Comparison of ENCODE assay signal across 17 mouse cellular contexts in genomic region chr1:181505367-181505766, GRCm38 (mm10). TPM values are rescaled to one million over a fixed set of nuclear protein-coding genes. Genes with fewer than 3 reads are reported as not detected.
DNase-seq lines count a peak whose midpoint lies in the region; ATAC-seq and TF ChIP-seq lines count a peak whose summit lies in the region.
"Had no signal": no experiment of that assay in that cellular context is flagged by ENCODE, and none has a peak within 500 bp of the region (broad histone marks: within the 10 kb centered on the region; RNA-seq: fewer than 3 reads in every experiment).

No protein-coding gene starts in this region.

- H3K27ac ChIP-seq in embryonic facial prominence, embryonic 14.5 days (replicated peaks; ENCODE audit: low read depth, low read length): no peak overlapping the region
- no peak overlapping the region for H3K27ac ChIP-seq in embryonic facial prominence, embryonic 10.5 days (replicated peaks)
- no peak overlapping the region for H3K27ac ChIP-seq in kidney, adult 2 months (ENCODE audit: insufficient read depth, low read depth, low read length)
- no peak overlapping the region for H3K27ac ChIP-seq in heart, embryonic 15.5 days
- no peak overlapping the region for H3K27ac ChIP-seq in forebrain, postnatal 0 days (ENCODE audit: low read depth, low read length)
- H3K27ac ChIP-seq: forebrain, embryonic 12.5 days; hindbrain, embryonic 15.5 days; liver, embryonic 15.5 days had no signal

- no peak overlapping the region for H3K4me2 ChIP-seq in embryonic facial prominence, embryonic 14.5 days (ENCODE audit: low read depth, low read length)
- no peak overlapping the region for H3K4me2 ChIP-seq in heart, embryonic 15.5 days
- H3K4me2 ChIP-seq in forebrain, postnatal 0 days (ENCODE audit: low read depth): no peak overlapping the region
- H3K4me2 ChIP-seq: forebrain, embryonic 12.5 days; hindbrain, embryonic 15.5 days; liver, embryonic 15.5 days had no signal

- H3K36me3 ChIP-seq in embryonic facial prominence, embryonic 14.5 days (ENCODE audit: control insufficient read depth, insufficient read depth, low read length): no peaks in the 10 kb centered on the region
- H3K36me3 ChIP-seq in embryonic facial prominence, embryonic 10.5 days (replicated peaks): no peaks in the 10 kb centered on the region
- H3K36me3 ChIP-seq in kidney, adult 2 months (ENCODE audit: control insufficient read depth, insufficient read depth, low read length): no peaks in the 10 kb centered on the region
- no peaks in the 10 kb centered on the region for H3K36me3 ChIP-seq in heart, embryonic 15.5 days
- H3K36me3 ChIP-seq in forebrain, postnatal 0 days (ENCODE audit: insufficient read depth): no peaks in the 10 kb centered on the region
- H3K36me3 ChIP-seq: forebrain, embryonic 12.5 days; hindbrain, embryonic 15.5 days; liver, embryonic 15.5 days had no signal

- TF ChIP-seq POLR2A in kidney, adult 2 months (IDR thresholded peaks at IDR 0.05; ENCODE audit: low read depth, low read length): no peak

- no peak for TF ChIP-seq CTCF in kidney, adult 2 months (conservative IDR thresholded peaks at IDR 0.05; ENCODE audit: insufficient read depth, insufficient read length, low read depth, low read length)
- TF ChIP-seq CTCF in forebrain, postnatal 0 days (IDR thresholded peaks at IDR 0.05; ENCODE audit: low read depth): no peak

- no peaks in the 10 kb centered on the region; the same call in 1 of the 2 replicates for H3K4me1 ChIP-seq in embryonic facial prominence, embryonic 14.5 days (ENCODE audit: control insufficient read depth, insufficient read depth, low read length)
- peaks cover 2% of the 10 kb centered on the region for H3K4me1 ChIP-seq in embryonic facial prominence, embryonic 10.5 days
- H3K4me1 ChIP-seq in kidney, adult 2 months (ENCODE audit: control insufficient read depth, insufficient read depth, low read length): no peaks in the 10 kb centered on the region
- H3K4me1 ChIP-seq in heart, embryonic 15.5 days (replicated peaks): no peaks in the 10 kb centered on the region
- no peaks in the 10 kb centered on the region for H3K4me1 ChIP-seq in forebrain, postnatal 0 days (ENCODE audit: insufficient read depth)
- H3K4me1 ChIP-seq: forebrain, embryonic 12.5 days; liver, embryonic 15.5 days had no signal

- no peaks in the 10 kb centered on the region for H3K27me3 ChIP-seq in embryonic facial prominence, embryonic 14.5 days (replicated peaks; ENCODE audit: control insufficient read depth, insufficient read depth, low read length)
- no peaks in the 10 kb centered on the region for H3K27me3 ChIP-seq in embryonic facial prominence, embryonic 10.5 days (replicated peaks; ENCODE audit: low read depth, poor library complexity, severe bottlenecking)
- H3K27me3 ChIP-seq in kidney, adult 2 months (replicated peaks; ENCODE audit: control insufficient read depth, insufficient read depth, low read length): no peaks in the 10 kb centered on the region
- H3K27me3 ChIP-seq in heart, embryonic 15.5 days: no peaks in the 10 kb centered on the region
- no peaks in the 10 kb centered on the region for H3K27me3 ChIP-seq in forebrain, postnatal 0 days (ENCODE audit: insufficient read depth, low read length)
- H3K27me3 ChIP-seq: forebrain, embryonic 12.5 days; hindbrain, embryonic 15.5 days; liver, embryonic 15.5 days had no signal

- no peaks in the 10 kb centered on the region for H3K9me3 ChIP-seq in embryonic facial prominence, embryonic 14.5 days (ENCODE audit: control insufficient read depth, low read length)
- no peaks in the 10 kb centered on the region for H3K9me3 ChIP-seq in embryonic facial prominence, embryonic 10.5 days
- no peaks in the 10 kb centered on the region for H3K9me3 ChIP-seq in heart, embryonic 15.5 days (replicated peaks)
- no peaks in the 10 kb centered on the region for H3K9me3 ChIP-seq in forebrain, postnatal 0 days (ENCODE audit: low read length)
- H3K9me3 ChIP-seq: forebrain, embryonic 12.5 days; hindbrain, embryonic 15.5 days; liver, embryonic 15.5 days had no signal

- peak; percentile 34 for DNase-seq in embryonic facial prominence, embryonic 14.5 days (ENCODE audit: low spot score)
- no peak for DNase-seq in embryonic facial prominence, embryonic 10.5 days (ENCODE audit: low spot score)
- peak; percentile 17 for DNase-seq in kidney, adult 2 months
- DNase-seq in kidney, adult 11 months: no peak
- peak; percentile 23 to 41 for DNase-seq in kidney, postnatal 25 days
- no peak for DNase-seq in frontal cortex, postnatal 36 days (ENCODE audit: low spot score in 2 of 2)
- DNase-seq in forebrain, postnatal 0 days: no peak
- DNase-seq: cerebellum, adult 9-10 months; right cerebral cortex, adult 18-20 months had no signal

- WGBS in embryonic facial prominence, embryonic 14.5 days: 45% methylated on average over 8 of the region's 8 CpGs
- WGBS in embryonic facial prominence, embryonic 10.5 days: 62% methylated on average over 8 of the region's 8 CpGs
- 17% methylated on average over 8 of the region's 8 CpGs for WGBS in kidney, adult 2 months
- WGBS in heart, embryonic 15.5 days: 43% methylated on average over 8 of the region's 8 CpGs
- 70% methylated on average over 8 of the region's 8 CpGs for WGBS in forebrain, postnatal 0 days

- ATAC-seq in embryonic facial prominence, embryonic 14.5 days (ENCODE audit: low read depth): no peak
- peak; percentile 31; the same call in 1 of the 2 replicates for ATAC-seq in heart, embryonic 15.5 days (replicated peaks; ENCODE audit: insufficient number of reproducible peaks, insufficient read depth, low FRiP score, low read depth)
- no peak for ATAC-seq in forebrain, postnatal 0 days
- ATAC-seq: intestine, embryonic 16.5 days had no signal

- H3K9ac ChIP-seq in embryonic facial prominence, embryonic 14.5 days (ENCODE audit: low read depth, low read length): no peak overlapping the region
- H3K9ac ChIP-seq in heart, embryonic 15.5 days: no peak overlapping the region
- H3K9ac ChIP-seq in forebrain, postnatal 0 days: no peak overlapping the region
- H3K9ac ChIP-seq: forebrain, embryonic 12.5 days; hindbrain, embryonic 15.5 days; liver, embryonic 15.5 days had no signal

- no peak overlapping the region for H3K4me3 ChIP-seq in embryonic facial prominence, embryonic 14.5 days (ENCODE audit: low read depth, low read length)
- no peak overlapping the region for H3K4me3 ChIP-seq in embryonic facial prominence, embryonic 10.5 days
- H3K4me3 ChIP-seq in kidney, adult 2 months (ENCODE audit: insufficient read depth, low read depth, low read length): no peak overlapping the region
- H3K4me3 ChIP-seq in heart, embryonic 15.5 days: no peak overlapping the region
- no peak overlapping the region for H3K4me3 ChIP-seq in forebrain, postnatal 0 days (ENCODE audit: low read depth, low read length)
- H3K4me3 ChIP-seq: forebrain, embryonic 12.5 days; hindbrain, embryonic 15.5 days; liver, embryonic 15.5 days had no signal

RNA-seq across cellular contexts. Expression of gene Ccdc121, which starts 5.9 kb away (rescaled TPM):
- 0.10 and 0.36 TPM in 2 replicates for polyA plus RNA-seq in embryonic facial prominence, embryonic 14.5 days (2014; fragmentation: Nextera tagmentation; extraction: Ambion mirVana)
- 0.08 and 0.16 TPM in 2 replicates for polyA plus RNA-seq in embryonic facial prominence, embryonic 10.5 days (2016; fragmentation: Nextera tagmentation; extraction: Ambion mirVana)
- polyA plus RNA-seq in kidney, adult 2 months (2012; rRNA removed): not detected in 2 replicates
- 0.24 and 0.34 TPM in 2 replicates for polyA plus RNA-seq in heart, embryonic 15.5 days (2015; fragmentation: Nextera tagmentation; extraction: Ambion mirVana)
- total RNA-seq in forebrain, postnatal 0 days (2014; rRNA removed): 0.38 and 0.54 TPM in 2 replicates
- polyA plus RNA-seq in forebrain, postnatal 0 days (2015; fragmentation: Nextera tagmentation; extraction: Ambion mirVana): 0.33 and 0.51 TPM in 2 replicates
- total RNA-seq: megakaryocyte-erythroid progenitor cell, adult 5-6 weeks; MEL had no signal
- polyA plus RNA-seq: forebrain, embryonic 12.5 days; hindbrain, embryonic 15.5 days; intestine, embryonic 16.5 days; liver, embryonic 15.5 days; neural tube, embryonic 11.5 days had no signal

Comparison
In these comparisons a context has a peak if more than half of its experiments do, and no peak if none do; other contexts are left out.
1. DNase-seq: peak in embryonic facial prominence, embryonic 14.5 days (single experiment), kidney, adult 2 months (single experiment) and kidney, postnatal 25 days (2 of 2); none in embryonic facial prominence, embryonic 10.5 days (single experiment), kidney, adult 11 months (single experiment), frontal cortex, postnatal 36 days (0 of 2) and forebrain, postnatal 0 days (single experiment).